Mouse (Mus musculus): ENCODE results near the gene Ccpg1os.
A peak's percentile ranks its signal among the peaks of the same experiment; 100 is the strongest.

Ccpg1os gene

GRCm38 (mm10) chr9:72983066-72983465 is 2.1 kb downstream of the Ccpg1os start:
- DNase-seq (ENCODE audit: low read depth): peak; percentile 54

DNA sequence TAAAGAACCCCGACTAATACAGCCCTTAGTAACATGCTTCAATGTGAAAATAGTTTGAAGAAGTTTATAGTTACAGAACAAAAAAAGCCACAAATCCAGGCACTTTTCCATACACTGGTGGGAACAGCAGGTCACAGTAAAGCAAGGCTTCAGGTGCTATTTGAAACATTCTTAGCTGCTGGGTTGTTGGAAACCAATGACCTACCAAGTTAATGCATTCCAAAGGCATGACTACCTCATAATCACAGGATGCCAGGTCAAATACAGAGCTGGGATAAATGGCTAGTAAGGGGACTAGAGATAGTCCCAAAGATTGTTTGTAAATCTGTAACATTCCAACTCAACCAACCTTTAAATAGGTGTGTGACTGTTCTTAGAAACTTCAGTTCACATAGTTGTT is 9.9 kb downstream of the Ccpg1os start:
- DNase-seq (ENCODE audit: low read depth): no peak

DNA sequence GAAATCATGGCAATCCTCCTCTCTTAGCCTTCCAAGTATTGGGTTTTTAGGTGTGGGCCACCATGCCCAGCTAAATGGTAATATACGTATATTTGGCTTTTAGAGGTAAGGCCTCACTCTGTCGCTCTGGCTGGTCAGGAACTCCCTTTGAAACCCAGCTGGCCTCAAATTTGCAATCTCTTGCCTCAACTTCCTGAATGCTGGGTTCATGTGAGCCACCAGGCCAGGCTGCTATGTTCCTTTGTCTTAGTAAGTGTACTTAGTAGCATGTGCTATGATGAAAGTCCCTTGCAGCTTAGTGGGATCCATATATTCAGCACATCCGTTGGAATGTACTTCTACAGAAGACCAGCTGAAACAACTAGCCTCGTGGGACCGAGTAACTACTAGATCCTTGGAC is 10.4 kb downstream of the Ccpg1os start:
- no peak for DNase-seq (ENCODE audit: low read depth)

GRCm38 (mm10) chr9:72972984-72973383 is 12.2 kb downstream of the Ccpg1os start:
- no peak for DNase-seq (ENCODE audit: low read depth)

GRCm38 (mm10) chr9:72972435-72972834 is 12.7 kb downstream of the Ccpg1os start:
- no peak for DNase-seq (ENCODE audit: low read depth)

DNA sequence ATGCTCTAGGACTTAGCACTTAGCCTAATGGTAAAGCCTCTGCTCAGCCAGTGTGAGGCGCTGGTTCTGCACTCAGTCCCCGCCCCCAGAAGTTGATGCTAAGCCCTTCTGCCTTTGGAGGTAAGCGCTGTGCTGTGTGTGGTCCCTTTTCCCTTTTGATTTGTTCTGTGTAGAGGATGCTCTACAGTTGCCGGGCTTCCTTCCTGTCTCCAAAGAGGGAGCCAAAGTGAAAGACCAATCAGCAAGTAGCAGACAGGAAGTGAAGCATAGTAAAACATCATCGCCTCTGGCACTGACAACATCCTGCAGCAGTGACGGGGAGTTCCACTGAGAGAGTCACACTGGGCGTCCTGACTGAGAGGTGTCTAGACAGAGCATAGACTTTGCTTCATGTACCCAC is 15.3 kb downstream of the Ccpg1os start:
- DNase-seq (ENCODE audit: low read depth): peak; percentile 91

- DNase-seq (ENCODE audit: low read depth): peak; percentile 89
Observed at GRCm38 (mm10) chr9:72968349-72969061, 16.7 kb downstream of the Ccpg1os start.

DNA sequence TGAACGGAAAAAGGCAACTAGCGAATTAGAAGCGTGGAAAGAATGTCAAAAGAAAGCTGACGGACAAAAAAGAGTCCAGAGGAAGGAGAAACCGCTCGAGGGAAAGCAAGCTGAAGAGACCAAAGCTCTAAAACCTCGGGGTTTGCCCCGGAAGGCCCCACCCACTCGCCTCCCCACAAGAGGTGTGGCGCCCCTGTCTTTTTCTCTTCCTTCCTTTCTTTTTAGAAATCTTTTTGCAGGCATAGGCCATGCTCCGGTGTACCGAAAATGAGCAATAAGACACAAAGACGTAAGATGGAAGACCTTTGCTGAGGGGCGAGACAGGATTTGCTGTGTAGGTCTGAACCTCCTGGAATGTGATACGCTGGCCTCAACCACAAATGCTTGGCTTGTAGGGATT is 23.2 kb downstream of the Ccpg1os start:
- DNase-seq (ENCODE audit: low read depth): peak; percentile 92

DNA sequence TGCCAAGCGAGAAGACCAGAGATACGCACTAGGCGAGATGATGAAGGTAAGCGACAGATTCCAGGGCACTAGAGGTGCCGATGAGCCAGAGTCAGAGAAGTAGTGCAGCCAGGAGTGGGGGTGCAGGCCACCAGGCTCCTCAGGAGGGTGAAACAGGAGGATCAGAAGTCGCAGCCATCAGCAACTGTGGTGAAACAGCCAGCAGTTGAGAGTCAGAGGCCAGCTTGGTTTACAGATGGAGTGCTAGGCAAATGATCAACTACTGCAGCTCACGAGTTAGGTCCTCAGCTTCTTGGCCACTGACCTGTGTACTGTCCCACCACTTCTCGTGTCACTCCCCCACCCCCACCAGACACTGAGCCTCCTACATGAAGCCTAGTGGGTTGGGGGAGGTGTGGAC is 23.8 kb downstream of the Ccpg1os start:
- DNase-seq (ENCODE audit: low read depth): no peak

DNA sequence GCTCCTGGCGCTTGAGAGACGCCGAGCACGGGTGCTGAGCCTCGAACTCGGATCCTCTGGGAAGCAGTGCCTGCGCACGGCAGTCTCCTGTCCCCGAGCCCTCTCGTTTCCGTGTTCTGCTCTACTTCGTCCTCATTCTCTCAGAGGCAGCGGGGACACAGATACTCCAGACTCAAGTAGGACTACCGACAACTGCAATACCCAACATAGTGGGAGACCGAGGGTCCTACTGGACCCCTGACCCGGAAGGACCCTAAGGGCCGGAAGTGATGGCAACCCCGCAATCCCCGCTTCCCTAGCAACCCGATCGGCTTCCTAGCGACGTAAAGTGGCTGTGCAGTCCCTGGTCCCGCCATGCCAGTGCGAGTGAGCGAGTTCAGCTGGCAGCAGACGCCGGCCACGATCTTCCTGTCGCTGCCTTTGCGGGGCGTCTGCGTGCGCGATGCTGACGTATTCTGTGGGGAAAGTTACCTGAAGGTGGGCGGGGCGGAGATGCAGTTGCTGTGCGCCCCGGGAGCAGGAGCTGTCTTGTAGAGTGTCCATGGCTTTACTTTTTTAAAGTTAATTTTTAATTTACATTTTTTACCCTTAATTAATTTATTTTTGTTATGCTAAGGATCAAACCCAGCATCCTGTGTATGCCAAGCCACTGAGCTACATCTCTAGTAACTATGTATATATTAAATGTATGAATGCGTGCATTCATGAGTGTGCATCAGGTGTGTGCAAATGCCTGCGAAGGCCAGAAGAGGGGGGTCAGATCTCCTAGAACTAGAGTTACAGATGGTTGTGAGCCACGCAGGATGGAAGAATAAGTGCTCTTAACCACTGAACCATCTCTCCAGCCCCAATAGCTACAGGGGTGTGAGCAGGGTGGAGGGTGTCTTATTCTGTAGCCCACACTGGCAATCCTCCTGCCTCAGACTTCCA is 26.4 kb downstream of the Ccpg1os start, which contains the start of the genes Dyx1c1 and Gm44503:
TSS of gene Dyx1c1 (plus strand) at position 265 of the 930 bp plus-strand sequence.
TSS of gene Gm44503 (plus strand) at position 332 of the 930 bp plus-strand sequence.
- peak; percentile 95 for DNase-seq (ENCODE audit: low read depth)

DNA sequence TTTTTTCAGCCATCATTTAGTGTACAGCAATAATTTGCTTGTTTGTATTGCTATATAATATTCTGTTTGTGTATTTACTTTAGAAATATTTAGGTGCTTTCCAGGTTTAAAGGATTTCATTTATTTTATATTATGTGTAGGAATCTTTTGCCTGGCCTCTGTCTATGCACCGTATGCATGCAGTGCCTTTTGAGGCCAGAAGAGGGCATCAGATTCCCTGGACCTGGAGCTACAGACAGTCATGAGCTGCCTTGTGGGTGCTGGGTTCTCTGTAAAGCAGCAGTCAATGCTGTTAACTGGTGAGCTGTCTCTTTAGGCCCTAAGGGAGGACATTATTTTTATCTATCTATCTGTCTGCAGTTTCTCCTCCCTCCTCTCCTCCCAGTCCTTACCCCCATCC is 29.6 kb downstream of the Ccpg1os start:
- DNase-seq (ENCODE audit: low read depth): peak; percentile 79

DNA sequence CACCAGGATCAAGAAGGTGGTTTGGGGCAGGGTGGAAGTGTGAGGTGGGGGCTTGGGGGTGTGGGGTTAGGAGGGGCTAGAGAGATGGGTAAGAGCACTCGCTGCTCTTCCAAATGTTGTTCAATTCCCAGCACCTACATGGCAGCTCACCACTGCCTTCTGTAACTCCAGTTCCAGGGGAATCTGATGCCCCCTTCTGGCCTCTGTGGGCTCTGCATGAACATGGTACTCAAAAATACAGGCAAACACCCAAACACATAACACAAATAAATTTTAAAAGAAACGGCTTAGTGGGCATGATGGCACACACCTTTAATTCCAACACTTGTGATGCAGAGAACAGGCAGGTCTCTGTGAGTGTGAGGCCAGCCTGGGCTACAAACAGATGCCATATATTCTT is 30.4 kb downstream of the Ccpg1os start:
- peak; percentile 64 for DNase-seq (ENCODE audit: low read depth)

- no peak for DNase-seq (ENCODE audit: low read depth)
Observed at GRCm38 (mm10) chr9:72949572-72949971, 35.6 kb downstream of the Ccpg1os start.

DNA sequence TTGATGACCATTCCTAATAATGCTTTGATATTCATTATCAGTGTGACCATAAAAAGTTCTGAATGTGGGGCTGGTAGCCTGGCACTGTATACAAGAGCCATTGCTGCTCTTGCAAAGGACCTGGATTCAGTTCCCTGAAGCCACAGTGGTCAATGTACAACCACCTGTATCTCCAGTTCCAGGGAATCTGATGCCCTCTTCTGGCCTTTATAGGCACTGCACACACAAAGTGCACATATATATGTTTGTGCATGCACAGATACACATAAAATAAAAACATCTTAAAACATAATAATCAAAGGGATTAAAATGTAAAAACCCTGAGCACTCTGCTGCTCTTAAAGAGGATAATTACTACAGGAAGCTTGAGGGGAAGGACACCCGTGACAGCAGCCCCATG is 38.2 kb downstream of the Ccpg1os start:
- DNase-seq (ENCODE audit: low read depth): no peak

- no peak for DNase-seq (ENCODE audit: low read depth)
Observed at GRCm38 (mm10) chr9:72944286-72944685, 40.9 kb downstream of the Ccpg1os start.

DNA sequence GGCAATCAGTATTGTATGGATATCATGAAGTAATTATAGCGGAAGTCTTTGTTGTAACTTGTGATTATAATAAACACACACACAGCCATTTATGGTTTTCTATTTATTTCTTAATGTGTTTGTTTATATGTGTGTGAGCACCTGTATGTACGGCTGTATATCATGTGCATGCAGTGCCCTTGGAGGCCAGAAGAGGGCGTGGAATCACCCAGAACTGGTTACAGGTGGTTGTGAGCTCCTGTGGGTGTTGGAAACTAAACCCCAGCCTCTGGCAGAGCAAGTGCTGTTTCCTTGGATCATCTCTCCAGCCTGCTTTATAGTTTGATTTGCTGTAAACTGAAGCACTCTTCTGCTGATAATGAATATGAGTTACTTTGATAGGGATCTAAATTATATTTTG is 41.8 kb downstream of the Ccpg1os start:
- peak; percentile 40 for DNase-seq (ENCODE audit: low read depth)

DNA sequence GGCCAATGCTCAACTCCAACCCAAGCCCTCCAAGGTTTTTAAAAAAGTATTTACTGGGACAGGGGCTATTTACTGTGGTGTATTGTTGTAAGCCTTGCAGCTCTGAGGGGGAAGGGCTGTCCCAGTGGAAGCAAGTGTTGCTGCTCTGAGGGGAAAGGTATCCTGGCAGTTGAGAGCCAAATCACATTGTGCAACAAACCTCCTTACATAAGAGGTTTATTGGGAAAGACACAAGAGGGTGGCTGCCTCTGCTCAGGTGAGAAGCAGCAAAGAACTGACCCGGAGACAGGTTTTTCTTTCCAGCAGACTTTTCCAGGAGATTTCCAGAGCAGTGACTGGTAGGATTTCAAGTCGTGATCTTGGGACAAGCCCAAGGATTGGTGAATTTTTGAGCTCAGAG is 48.9 kb downstream of the Ccpg1os start:
- DNase-seq (ENCODE audit: low read depth): no peak

- DNase-seq (ENCODE audit: low read depth): peak; percentile 17
Observed at GRCm38 (mm10) chr9:72935309-72935708, 49.9 kb downstream of the Ccpg1os start.

DNA sequence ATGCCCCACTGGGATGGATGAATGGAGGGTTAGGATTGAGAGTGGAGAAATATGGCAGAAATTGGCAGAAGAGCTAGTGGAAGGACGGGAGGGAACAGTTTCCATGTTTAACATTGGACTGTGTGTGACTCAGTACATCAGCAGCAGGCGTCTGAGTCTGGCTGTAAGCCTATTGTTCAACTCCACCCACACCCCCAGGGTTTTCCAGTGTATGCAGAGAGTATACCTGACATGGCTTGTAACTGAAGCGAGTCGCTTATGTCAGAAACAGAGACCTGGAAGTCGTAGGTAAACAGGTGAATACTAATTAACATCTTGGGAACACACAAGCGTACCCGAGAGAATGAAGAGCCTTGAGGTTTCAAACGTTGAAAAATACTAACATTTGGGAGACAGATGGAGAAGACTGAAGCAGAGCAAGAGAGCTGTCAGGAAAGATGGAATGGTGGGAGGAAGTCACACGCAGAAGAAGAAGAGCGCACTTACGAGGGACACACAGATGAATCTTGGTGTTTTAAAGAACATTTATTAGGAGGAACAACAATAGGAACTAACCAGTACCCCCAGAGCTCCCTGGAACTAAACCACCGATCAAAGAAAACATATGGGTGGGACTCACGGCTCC is 53.9 kb downstream of the Ccpg1os start:
- DNase-seq (ENCODE audit: low read depth): no peak
